Mouse (Mus musculus) ovary, postnatal 10 days (tissue): Measurements from ENCODE around the gene Hes2.

Experiments
- DNase-seq: peaks from one replicate; pipeline ENCODE4 v3.0.0; 2022; ENCODE audit warnings: low spot score

The Hes2 gene

GRCm38 (mm10) chr4:152159285-152159678 lies 615 bp downstream of the Hes2 start:
- DNase-seq: no peak

- DNase-seq: no peak
These were observed 2.1 kb downstream of the Hes2 start for GRCm38 (mm10) chr4:152160748-152161147.

GRCm38 (mm10) chr4:152161601-152162000 lies 2.9 kb downstream of the Hes2 start:
- DNase-seq: no peak

- no peak for DNase-seq
These were observed 4.1 kb downstream of the Hes2 start for GRCm38 (mm10) chr4:152162748-152163147.

GRCm38 (mm10) chr4:152165036-152165931 lies 6.6 kb downstream of the Hes2 start:
- DNase-seq: peak; percentile 51

GRCm38 (mm10) chr4:152168052-152168451 lies 9.4 kb downstream of the Hes2 start:
- no peak for DNase-seq

GRCm38 (mm10) chr4:152169103-152169502 lies 10.4 kb downstream of the Hes2 start:
- no peak for DNase-seq

GRCm38 (mm10) chr4:152170286-152170685 lies 11.6 kb downstream of the Hes2 start:
- DNase-seq: no peak

GRCm38 (mm10) chr4:152171543-152171942 lies 12.9 kb downstream of the Hes2 start:
- DNase-seq: no peak

- peak; percentile 61 for DNase-seq
These were observed 14.4 kb downstream of the Hes2 start for GRCm38 (mm10) chr4:152173041-152173440.

GRCm38 (mm10) chr4:152173956-152174355 lies 15.3 kb downstream of the Hes2 start:
- DNase-seq: no peak

GRCm38 (mm10) chr4:152176638-152177037 lies 18.0 kb downstream of the Hes2 start:
- no peak for DNase-seq

- DNase-seq: no peak
These were observed 18.5 kb downstream of the Hes2 start for GRCm38 (mm10) chr4:152177174-152177536.

GRCm38 (mm10) chr4:152177537-152178343 lies 19.1 kb downstream of the Hes2 start, which contains the start of gene Acot7:
Gene Acot7, plus strand, starts transcription at chr4:152178134.
- peak; percentile 71 for DNase-seq

- no peak for DNase-seq
These were observed 19.7 kb downstream of the Hes2 start for GRCm38 (mm10) chr4:152178344-152178864.

GRCm38 (mm10) chr4:152178916-152179705 lies 20.4 kb downstream of the Hes2 start:
- no peak for DNase-seq

- no peak for DNase-seq
These were observed 21.4 kb downstream of the Hes2 start for GRCm38 (mm10) chr4:152179946-152180660.

- DNase-seq: no peak
These were observed 23.5 kb downstream of the Hes2 start for GRCm38 (mm10) chr4:152182205-152182604.

GRCm38 (mm10) chr4:152184353-152185035 lies 25.8 kb downstream of the Hes2 start:
- DNase-seq: no peak

GRCm38 (mm10) chr4:152185137-152185509 lies 26.5 kb downstream of the Hes2 start:
- DNase-seq: no peak
